Mouse (Mus musculus) limb, embryonic 12.5 days (tissue): ENCODE measurements around the gene Il16. TPM values are rescaled to one million over a fixed set of nuclear protein-coding genes. Genes with fewer than 3 reads are reported as not detected.
"Not testable (repeated sequence)": the region's sequence is repeated elsewhere in the genome, so short reads cannot be mapped to it uniquely, and the experiment has no call there.

Source experiments
- ATAC-seq: fragments of 200-750 bp; cut with Nextera tagmentation; 2 replicates; pipeline ENCODE4 v1.8.0; 2017; ENCODE audit warnings: low read depth, moderate TSS enrichment; ENCODE audit not compliant: insufficient number of reproducible peaks, insufficient read depth, low FRiP score, low TSS enrichment
- H3K27ac ChIP-seq: fragments of 300-500 bp; sonication (generic); 2 replicates; pipeline ENCODE4 v1.5.1; 2016; ENCODE audit warnings: mild to moderate bottlenecking, moderate library complexity
- H3K27me3 ChIP-seq: fragments of 300-500 bp; sonication (generic); 2 replicates; pipeline ENCODE4 v1.6.1; 2016; ENCODE audit warnings: mild to moderate bottlenecking, moderate library complexity
- H3K36me3 ChIP-seq: fragments of 300-500 bp; sonication (generic); 2 replicates; pipeline ENCODE4 v1.6.1; 2016; ENCODE audit warnings: mild to moderate bottlenecking, moderate library complexity
- H3K4me1 ChIP-seq: fragments of 300-500 bp; sonication (generic); replicated peaks from 2 replicates; pipeline ENCODE4 v1.6.1; 2016
- H3K4me2 ChIP-seq: fragments of 300-500 bp; sonication (generic); 2 replicates; pipeline ENCODE4 v1.6.1; 2016; ENCODE audit warnings: mild to moderate bottlenecking, moderate library complexity
- H3K4me3 ChIP-seq: fragments of 300-500 bp; sonication (generic); replicated peaks from 2 replicates; pipeline ENCODE4 v1.5.1; 2016; ENCODE audit warnings: mild to moderate bottlenecking
- H3K9ac ChIP-seq: fragments of 300-500 bp; sonication (generic); replicated peaks from 2 replicates; pipeline ENCODE4 v1.6.1; 2016; ENCODE audit warnings: mild to moderate bottlenecking, moderate library complexity
- H3K9me3 ChIP-seq: fragments of 300-500 bp; sonication (generic); 2 replicates; pipeline ENCODE4 v1.6.1; 2016; ENCODE audit warnings: mild to moderate bottlenecking, moderate library complexity
- WGBS: fragments of 180-500 bp; shearing (Covaris S2); methylation state at CpG from one replicate; pipeline ENCODE4 v1.1.7; 2016; 5-methylcytosine and 5-hydroxymethylcytosine counted together
- polyA plus RNA-seq: library from polyadenylated mRNA; unstranded; fragments of >200 nt; fragmentation: Nextera tagmentation; extraction: Ambion mirVana; gene quantifications from 2 replicates; pipeline ENCODE4 v1.2.1, GENCODE M21; 2016

The Il16 gene
- polyA plus RNA-seq, 1 experiment from 2014 or later = 2.9 TPM

- Histone ChIP-seq H3K4me1 (peaks cover 15% of the 10 kb centered on the region), H3K36me3 (no peaks in the 10 kb centered on the region), H3K4me3 (no peak overlapping the region), H3K27ac (no peak overlapping the region), H3K9me3 (no peaks in the 10 kb centered on the region), H3K27me3 (no peaks in the 10 kb centered on the region), H3K9ac (no peak overlapping the region), H3K4me2 (no peak overlapping the region)
- no peak for ATAC-seq
- 82% methylated on average over 14 of the region's 14 CpGs for WGBS
Measured at GRCm38 (mm10) chr7:83722485-83722884, 23.0 kb downstream of the Il16 start.

- Histone ChIP-seq H3K4me2 (no peak overlapping the region), H3K36me3 (no peaks in the 10 kb centered on the region), H3K4me3 (no peak overlapping the region), H3K27me3 (no peaks in the 10 kb centered on the region), H3K27ac (no peak overlapping the region), H3K4me1 (peaks cover 5% of the 10 kb centered on the region; the same call in 1 of the 2 replicates), H3K9me3 (no peaks in the 10 kb centered on the region), H3K9ac (no peak overlapping the region)
- ATAC-seq = no peak
- 74% methylated on average over 8 of the region's 8 CpGs for WGBS
Measured at GRCm38 (mm10) chr7:83720231-83720630, 25.3 kb downstream of the Il16 start.

DNA sequence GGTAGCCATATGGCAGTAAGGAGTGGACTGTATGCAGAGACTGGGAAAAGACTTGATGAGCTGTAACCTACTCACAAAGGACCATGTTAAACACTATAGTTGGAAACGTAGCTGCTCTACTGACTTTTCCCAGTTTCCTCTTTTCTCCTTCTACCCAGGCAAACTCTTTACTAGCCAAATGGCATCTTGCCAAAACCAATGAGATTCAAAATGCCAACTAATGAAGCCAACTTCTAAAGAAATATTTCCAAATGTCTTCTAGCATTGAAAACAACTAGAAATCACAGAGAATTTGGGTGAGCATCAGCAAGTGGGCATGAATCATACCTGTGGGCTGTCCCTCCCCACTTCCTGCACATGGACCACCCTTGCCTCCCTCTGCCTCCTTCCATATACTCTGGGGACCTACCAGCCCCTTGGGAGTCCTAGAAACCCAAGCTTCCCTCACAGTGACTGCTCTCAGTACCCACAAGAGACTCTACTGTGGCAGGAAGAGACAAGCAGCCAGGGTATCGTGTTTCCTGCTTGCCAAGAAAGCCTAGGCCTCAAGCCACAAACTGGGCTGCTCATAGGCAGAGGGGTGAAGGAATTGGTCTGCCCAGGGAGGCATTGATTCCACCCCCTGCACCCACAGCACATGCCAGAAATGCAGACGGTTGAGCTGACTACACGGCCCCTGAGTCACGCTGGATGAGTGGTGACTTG is 28.4 kb downstream of the Il16 start:
- Histone ChIP-seq H3K4me3 (no peak overlapping the region), H3K9ac (no peak overlapping the region), H3K9me3 (peaks cover 6% of the 10 kb centered on the region; the same call in 1 of the 2 replicates), H3K4me1 (peaks cover 5% of the 10 kb centered on the region; the same call in 1 of the 2 replicates), H3K36me3 (no peaks in the 10 kb centered on the region), H3K4me2 (no peak overlapping the region), H3K27ac (0 out of 2 replicates have a peak overlapping the region, but pooled peaks have one; percentile 23), H3K27me3 (no peaks in the 10 kb centered on the region)
- WGBS = 71% methylated on average over 5 of the region's 5 CpGs
- no peak for ATAC-seq

DNA sequence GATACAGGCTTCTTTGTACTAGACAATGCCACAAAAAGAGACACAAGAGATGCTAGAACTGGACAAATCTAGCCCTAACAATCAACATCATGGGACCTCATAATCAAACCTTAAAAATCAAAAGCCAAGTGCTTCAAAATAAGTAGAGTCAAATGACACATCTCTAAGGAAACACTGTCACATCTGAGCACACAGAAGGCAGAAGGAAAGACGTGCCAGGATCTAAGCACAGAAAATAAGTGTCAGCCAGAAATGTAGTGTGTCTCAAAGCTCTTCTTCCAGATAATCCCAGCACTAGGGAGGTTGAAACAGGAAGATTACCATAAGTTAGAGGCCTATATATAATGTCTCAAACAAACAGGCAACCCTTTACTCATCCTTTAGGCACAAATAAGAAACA is 31.9 kb downstream of the Il16 start:
- H3K36me3 ChIP-seq = no peaks in the 10 kb centered on the region
- peaks cover 6% of the 10 kb centered on the region; the same call in 1 of the 2 replicates for H3K9me3 ChIP-seq
- ATAC-seq = no peak
- H3K4me3 ChIP-seq = no peak overlapping the region
- H3K4me1 ChIP-seq = peaks cover 5% of the 10 kb centered on the region; the same call in 1 of the 2 replicates
- H3K27me3 ChIP-seq = no peaks in the 10 kb centered on the region
- H3K9ac ChIP-seq = no peak overlapping the region
- WGBS = 71% methylated on average over 1 of the region's 1 CpGs
- no peak overlapping the region for H3K4me2 ChIP-seq
- H3K27ac ChIP-seq = no peak overlapping the region

DNA sequence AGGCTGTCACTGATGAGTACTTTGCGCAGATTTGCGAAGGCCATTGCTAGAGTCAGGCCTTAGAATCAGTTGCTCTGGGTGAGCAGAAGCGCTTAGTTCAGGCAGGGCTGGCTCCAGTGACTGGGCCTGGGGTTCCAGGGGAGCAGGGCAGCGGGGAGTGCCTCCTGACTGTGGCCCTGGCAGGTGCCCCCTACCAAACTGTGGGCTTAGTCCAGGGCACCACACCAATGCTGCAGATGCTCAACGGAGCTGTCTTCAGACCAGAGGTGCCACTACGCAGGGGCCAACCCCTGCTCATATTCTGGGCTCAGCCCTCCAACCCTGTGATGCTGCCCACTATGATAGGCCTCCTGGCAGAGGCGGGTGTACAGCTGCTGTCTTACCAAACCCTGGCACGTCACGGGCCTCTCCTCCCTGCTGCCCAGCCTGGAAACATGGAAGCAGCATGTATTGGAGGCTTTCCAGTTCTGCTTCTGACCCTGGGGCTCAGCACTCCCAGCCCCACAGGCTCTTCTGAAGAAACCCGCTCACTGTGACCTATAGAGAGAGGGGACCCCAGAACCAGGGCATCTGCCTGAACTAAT is 33.8 kb downstream of the Il16 start:
- not testable (repeated sequence) for H3K4me1 ChIP-seq, H3K9ac ChIP-seq, H3K27ac ChIP-seq, ATAC-seq, H3K4me2 ChIP-seq, H3K36me3 ChIP-seq, H3K4me3 ChIP-seq, H3K9me3 ChIP-seq, H3K27me3 ChIP-seq
- whole genome bisulfite sequencing = 90% methylated on average over 10 of the region's 10 CpGs

DNA sequence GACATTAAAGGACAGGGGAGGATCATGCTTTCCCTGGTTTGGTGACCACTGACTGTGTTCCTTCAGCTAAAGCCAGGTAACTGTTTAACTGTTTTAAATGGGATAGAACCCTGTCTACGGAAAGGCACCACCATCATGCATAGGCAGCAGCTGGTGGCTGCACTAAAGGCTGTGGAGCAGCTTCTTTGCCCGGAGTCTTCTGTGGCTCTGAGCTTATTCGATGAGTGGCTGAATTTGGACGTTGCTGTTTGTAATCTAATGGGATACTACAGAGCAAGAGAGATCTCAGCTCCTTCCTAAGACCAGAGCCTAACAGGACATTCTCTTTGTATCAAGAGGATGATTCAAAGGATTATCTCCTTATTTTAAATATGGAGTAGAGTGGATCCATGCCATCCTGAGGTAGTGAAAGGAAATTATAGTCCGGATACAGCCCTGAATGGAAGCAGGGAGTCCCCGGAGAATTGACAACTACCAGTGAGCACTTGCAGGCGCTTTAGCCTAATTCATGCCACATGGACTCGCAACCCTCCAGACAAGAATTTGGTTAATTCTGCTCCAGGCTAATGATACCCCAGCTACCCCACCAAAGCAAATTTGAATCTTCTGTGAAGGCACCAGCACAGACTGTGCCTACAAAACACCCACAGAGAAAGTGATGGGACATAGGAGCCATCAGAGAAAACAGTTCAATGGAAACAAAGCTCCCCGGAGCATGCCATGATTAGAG is 42.3 kb downstream of the Il16 start:
- no peaks in the 10 kb centered on the region for H3K27me3 ChIP-seq
- H3K4me1 ChIP-seq = peaks cover 12% of the 10 kb centered on the region
- peak overlapping the region; percentile 82 for H3K27ac ChIP-seq
- H3K9ac ChIP-seq = no peak overlapping the region
- H3K9me3 ChIP-seq = no peaks in the 10 kb centered on the region
- no peaks in the 10 kb centered on the region for H3K36me3 ChIP-seq
- ATAC-seq = no peak
- H3K4me3 ChIP-seq = no peak overlapping the region
- peak overlapping the region; percentile 19; the same call in 1 of the 2 replicates for H3K4me2 ChIP-seq
- WGBS = 25% methylated on average over 9 of the region's 9 CpGs

DNA sequence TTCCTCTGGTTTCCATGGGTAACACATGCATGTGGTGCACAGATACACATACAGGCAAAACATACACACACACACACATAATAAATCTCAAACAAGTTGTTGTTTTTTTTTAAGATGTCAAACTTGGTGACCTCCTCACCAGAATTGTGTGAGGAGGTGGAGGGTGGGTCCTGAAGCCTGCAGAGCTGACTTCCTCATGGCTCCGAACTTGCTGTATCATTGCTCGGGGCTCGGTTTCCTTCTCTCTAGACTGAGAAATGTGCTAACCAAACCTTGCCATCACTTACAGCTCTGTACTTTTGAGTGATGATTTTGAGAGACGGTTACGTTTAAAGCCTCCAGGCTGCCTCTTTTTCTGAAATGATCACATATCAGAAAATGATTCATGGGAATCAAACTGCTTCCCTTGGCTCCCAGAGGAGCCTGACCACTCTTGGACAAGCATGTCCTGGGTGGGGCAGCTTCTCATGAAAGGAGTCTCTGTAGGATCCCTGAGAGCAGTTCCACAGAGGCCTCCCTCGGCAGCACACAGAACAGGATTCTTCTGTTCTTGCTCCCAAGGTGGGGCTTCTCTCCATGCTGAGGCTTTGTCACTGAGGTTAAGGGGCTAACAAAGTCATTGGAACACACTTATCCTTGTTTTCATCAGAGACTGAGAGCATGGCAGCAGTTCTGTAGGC is 46.3 kb downstream of the Il16 start:
- Histone ChIP-seq H3K36me3 (no peaks in the 10 kb centered on the region), H3K27ac (no peak overlapping the region), H3K9me3 (no peaks in the 10 kb centered on the region), H3K4me3 (no peak overlapping the region), H3K27me3 (no peaks in the 10 kb centered on the region), H3K4me1 (peaks cover 12% of the 10 kb centered on the region), H3K4me2 (no peak overlapping the region), H3K9ac (no peak overlapping the region)
- 77% methylated on average over 6 of the region's 6 CpGs for WGBS
- ATAC-seq = no peak

- WGBS = 27% methylated on average over 6 of the region's 6 CpGs
- H3K9me3 ChIP-seq = no peaks in the 10 kb centered on the region
- ATAC-seq = no peak
- no peaks in the 10 kb centered on the region for H3K36me3 ChIP-seq
- H3K27me3 ChIP-seq = no peaks in the 10 kb centered on the region
- no peak overlapping the region for H3K4me3 ChIP-seq
- no peak overlapping the region for H3K4me2 ChIP-seq
- no peaks in the 10 kb centered on the region for H3K4me1 ChIP-seq
- H3K27ac ChIP-seq = no peak overlapping the region
- H3K9ac ChIP-seq = no peak overlapping the region
Measured at GRCm38 (mm10) chr7:83695449-83696212, 49.9 kb downstream of the Il16 start.

DNA sequence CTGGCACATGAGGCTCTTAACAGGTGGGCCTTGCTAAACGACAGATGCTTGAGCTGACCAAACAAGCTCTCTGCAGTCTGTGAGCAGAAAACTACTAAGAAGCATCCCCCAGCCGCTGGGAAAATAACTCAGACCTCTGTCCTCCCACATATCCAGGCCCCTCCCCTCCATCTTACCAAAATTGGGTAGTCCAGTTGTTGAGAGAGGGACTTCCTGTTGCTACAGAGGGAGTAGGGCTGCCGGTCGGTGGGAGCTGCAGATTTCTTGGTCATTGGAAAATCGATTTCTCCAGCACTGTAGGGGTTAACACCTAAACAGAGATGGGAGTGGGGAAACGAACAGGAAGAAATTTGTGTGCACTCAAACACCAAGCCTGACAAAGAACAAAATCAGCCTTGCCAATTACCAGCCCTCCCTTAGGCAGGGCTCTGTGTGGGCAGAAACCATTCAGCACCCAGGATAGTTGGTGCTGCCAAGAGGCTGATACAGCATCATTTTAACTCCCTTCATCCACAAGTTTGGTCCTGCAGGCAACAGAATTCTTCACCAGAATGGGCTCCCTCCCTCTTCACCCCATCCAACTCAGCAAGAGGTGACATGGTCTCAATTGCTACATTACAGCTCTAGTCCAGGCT is 62.8 kb downstream of the Il16 start:
- H3K27me3 ChIP-seq = no peaks in the 10 kb centered on the region
- H3K9me3 ChIP-seq = no peaks in the 10 kb centered on the region
- no peak overlapping the region for H3K27ac ChIP-seq
- no peak overlapping the region for H3K9ac ChIP-seq
- no peak overlapping the region for H3K4me3 ChIP-seq
- peak; percentile 42; the same call in 1 of the 2 replicates for ATAC-seq
- H3K4me2 ChIP-seq = no peak overlapping the region
- no peaks in the 10 kb centered on the region for H3K36me3 ChIP-seq
- peaks cover 30% of the 10 kb centered on the region for H3K4me1 ChIP-seq
- 40% methylated on average over 6 of the region's 6 CpGs for WGBS

GRCm38 (mm10) chr7:83678506-83678905 is 67.0 kb downstream of the Il16 start:
- Histone ChIP-seq H3K4me3 (no peak overlapping the region), H3K4me1 (peaks cover 14% of the 10 kb centered on the region), H3K36me3 (no peaks in the 10 kb centered on the region), H3K9ac (no peak overlapping the region), H3K9me3 (no peaks in the 10 kb centered on the region; the same call in 1 of the 2 replicates), H3K4me2 (no peak overlapping the region), H3K27me3 (no peaks in the 10 kb centered on the region), H3K27ac (no peak overlapping the region)
- ATAC-seq = no peak
- WGBS = 92% methylated on average over 4 of the region's 4 CpGs
